Mouse (Mus musculus): ENCODE measurements around the gene Nck2. TPM values are rescaled to one million over a fixed set of nuclear protein-coding genes. Genes with fewer than 3 reads are reported as not detected.

Gene Nck2
- polyA plus RNA-seq, 1 experiment from 2014 or later: 36.3 TPM

GRCm38 (mm10) chr1:43559043-43559692 lies 114.8 kb downstream of the Nck2 start:
- Histone ChIP-seq H3K9me3 (replicated peaks; ENCODE audit: control insufficient read depth, low read length) (no peaks in the 10 kb centered on the region), H3K9ac (ENCODE audit: low read length) (no peak overlapping the region), H3K4me3 (replicated peaks; ENCODE audit: low read length) (no peak overlapping the region), H3K27ac (ENCODE audit: low read length) (no peak overlapping the region), H3K36me3 (ENCODE audit: control insufficient read depth, insufficient read depth, low read length) (no peaks in the 10 kb centered on the region), H3K4me1 (ENCODE audit: control insufficient read depth, insufficient read depth, low read length) (no peaks in the 10 kb centered on the region), H3K4me2 (ENCODE audit: low read depth, low read length) (no peak overlapping the region), H3K27me3 (ENCODE audit: control insufficient read depth, insufficient read depth, low read length) (no peaks in the 10 kb centered on the region)
- 93% methylated on average over 5 of the region's 5 CpGs for WGBS
- no peak for ATAC-seq (ENCODE audit: insufficient read depth, low FRiP score)

- no peaks in the 10 kb centered on the region for H3K27me3 ChIP-seq (ENCODE audit: control insufficient read depth, insufficient read depth, low read length)
- 73% methylated on average over 3 of the region's 3 CpGs for WGBS
- H3K27ac ChIP-seq (ENCODE audit: low read length): no peak overlapping the region
Observed at GRCm38 (mm10) chr1:43561085-43561484, 116.7 kb downstream of the Nck2 start.

GRCm38 (mm10) chr1:43562002-43562666 lies 117.8 kb downstream of the Nck2 start:
- Histone ChIP-seq H3K27me3 (ENCODE audit: control insufficient read depth, insufficient read depth, low read length) (no peaks in the 10 kb centered on the region), H3K9ac (ENCODE audit: low read length) (no peak overlapping the region), H3K27ac (ENCODE audit: low read length) (no peak overlapping the region), H3K36me3 (ENCODE audit: control insufficient read depth, insufficient read depth, low read length) (no peaks in the 10 kb centered on the region), H3K4me3 (replicated peaks; ENCODE audit: low read length) (no peak overlapping the region), H3K4me1 (ENCODE audit: control insufficient read depth, insufficient read depth, low read length) (peaks cover 5% of the 10 kb centered on the region; the same call in 1 of the 2 replicates), H3K9me3 (replicated peaks; ENCODE audit: control insufficient read depth, low read length) (no peaks in the 10 kb centered on the region), H3K4me2 (ENCODE audit: low read depth, low read length) (no peak overlapping the region)
- 79% methylated on average over 13 of the region's 13 CpGs for WGBS
- ATAC-seq (ENCODE audit: insufficient read depth, low FRiP score): no peak

More at GRCm38 (mm10) chr1:43561085-43561484, 116.7 kb downstream of the Nck2 start:
- H3K4me1 ChIP-seq (ENCODE audit: control insufficient read depth, insufficient read depth, low read length): no peaks in the 10 kb centered on the region
- no peak overlapping the region for H3K4me2 ChIP-seq (ENCODE audit: low read depth, low read length)
- no peak overlapping the region for H3K4me3 ChIP-seq (replicated peaks; ENCODE audit: low read length)
- H3K9ac ChIP-seq (ENCODE audit: low read length): no peak overlapping the region
- H3K9me3 ChIP-seq (replicated peaks; ENCODE audit: control insufficient read depth, low read length): no peaks in the 10 kb centered on the region
- H3K36me3 ChIP-seq (ENCODE audit: control insufficient read depth, insufficient read depth, low read length): no peaks in the 10 kb centered on the region
- ATAC-seq (ENCODE audit: insufficient read depth, low FRiP score): no peak

- 89% methylated on average over 4 of the region's 4 CpGs for WGBS
- no peak overlapping the region for H3K4me3 ChIP-seq (replicated peaks; ENCODE audit: low read length)
Observed at GRCm38 (mm10) chr1:43565260-43565659, 120.9 kb downstream of the Nck2 start.

DNA sequence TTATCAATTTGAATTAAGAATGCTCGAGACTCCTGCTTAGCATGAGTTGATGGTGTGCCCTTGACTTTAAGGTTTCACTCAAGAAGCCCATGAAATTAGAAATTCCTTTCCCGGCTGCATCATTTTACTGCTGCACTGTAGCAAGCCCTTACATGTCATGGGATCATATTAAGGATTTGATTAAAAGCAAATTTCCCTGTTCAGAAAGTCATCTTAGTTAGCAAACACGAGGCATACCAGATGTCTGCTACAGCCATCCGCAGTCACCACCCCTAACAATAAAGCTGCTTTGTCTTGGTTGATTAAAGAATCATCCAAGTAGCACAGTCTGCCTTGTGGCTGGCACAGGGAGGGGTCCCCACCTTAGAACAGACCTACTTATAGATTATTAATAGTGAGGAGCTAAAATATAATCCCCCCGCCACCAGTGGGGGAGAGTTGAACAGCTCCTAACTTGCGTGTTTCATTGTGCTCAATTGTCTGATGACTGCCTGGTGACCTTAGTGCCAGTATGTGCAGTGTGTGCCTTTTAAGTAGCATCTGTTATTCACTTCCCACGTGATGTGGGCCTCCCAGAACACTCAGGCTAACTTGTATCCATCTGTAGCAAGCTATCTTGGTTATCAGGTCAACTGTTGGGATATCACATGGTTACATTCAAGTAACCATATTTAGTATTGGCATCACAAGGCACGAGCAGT lies 122.4 kb downstream of the Nck2 start:
- Histone ChIP-seq H3K4me1 (ENCODE audit: control insufficient read depth, insufficient read depth, low read length) (peaks cover 5% of the 10 kb centered on the region; the same call in 1 of the 2 replicates), H3K27ac (ENCODE audit: low read length) (no peak overlapping the region), H3K9me3 (replicated peaks; ENCODE audit: control insufficient read depth, low read length) (no peaks in the 10 kb centered on the region), H3K27me3 (ENCODE audit: control insufficient read depth, insufficient read depth, low read length) (no peaks in the 10 kb centered on the region), H3K9ac (ENCODE audit: low read length) (no peak overlapping the region), H3K4me2 (ENCODE audit: low read depth, low read length) (no peak overlapping the region), H3K4me3 (replicated peaks; ENCODE audit: low read length) (no peak overlapping the region), H3K36me3 (ENCODE audit: control insufficient read depth, insufficient read depth, low read length) (0 out of 2 replicates have a peak, but pooled peaks cover 4% of the 10 kb centered on the region)
- no peak for ATAC-seq (ENCODE audit: insufficient read depth, low FRiP score)
- WGBS: 71% methylated on average over 8 of the region's 8 CpGs

More at GRCm38 (mm10) chr1:43565260-43565659, 120.9 kb downstream of the Nck2 start:
- Histone ChIP-seq H3K36me3 (ENCODE audit: control insufficient read depth, insufficient read depth, low read length) (0 out of 2 replicates have a peak, but pooled peaks cover 4% of the 10 kb centered on the region), H3K9ac (ENCODE audit: low read length) (no peak overlapping the region), H3K9me3 (replicated peaks; ENCODE audit: control insufficient read depth, low read length) (no peaks in the 10 kb centered on the region), H3K4me2 (ENCODE audit: low read depth, low read length) (no peak overlapping the region), H3K27me3 (ENCODE audit: control insufficient read depth, insufficient read depth, low read length) (no peaks in the 10 kb centered on the region), H3K27ac (ENCODE audit: low read length) (no peak overlapping the region), H3K4me1 (ENCODE audit: control insufficient read depth, insufficient read depth, low read length) (peaks cover 5% of the 10 kb centered on the region; the same call in 1 of the 2 replicates)
- no peak for ATAC-seq (ENCODE audit: insufficient read depth, low FRiP score)

GRCm38 (mm10) chr1:43568824-43569223 lies 124.4 kb downstream of the Nck2 start:
- Histone ChIP-seq H3K4me3 (replicated peaks; ENCODE audit: low read length) (no peak overlapping the region), H3K9ac (ENCODE audit: low read length) (no peak overlapping the region), H3K4me1 (ENCODE audit: control insufficient read depth, insufficient read depth, low read length) (peaks cover 5% of the 10 kb centered on the region; the same call in 1 of the 2 replicates), H3K36me3 (ENCODE audit: control insufficient read depth, insufficient read depth, low read length) (0 out of 2 replicates have a peak, but pooled peaks cover 4% of the 10 kb centered on the region), H3K27ac (ENCODE audit: low read length) (no peak overlapping the region), H3K9me3 (replicated peaks; ENCODE audit: control insufficient read depth, low read length) (no peaks in the 10 kb centered on the region), H3K27me3 (ENCODE audit: control insufficient read depth, insufficient read depth, low read length) (no peaks in the 10 kb centered on the region), H3K4me2 (ENCODE audit: low read depth, low read length) (no peak overlapping the region)
- 86% methylated on average over 10 of the region's 10 CpGs for WGBS
- no peak for ATAC-seq (ENCODE audit: insufficient read depth, low FRiP score)

GRCm38 (mm10) chr1:43571105-43571504 lies 126.7 kb downstream of the Nck2 start:
- no peak overlapping the region for H3K27ac ChIP-seq (ENCODE audit: low read length)
- H3K9me3 ChIP-seq (replicated peaks; ENCODE audit: control insufficient read depth, low read length): no peaks in the 10 kb centered on the region
- H3K4me2 ChIP-seq (ENCODE audit: low read depth, low read length): no peak overlapping the region
- no peak for ATAC-seq (ENCODE audit: insufficient read depth, low FRiP score)
- H3K27me3 ChIP-seq (ENCODE audit: control insufficient read depth, insufficient read depth, low read length): no peaks in the 10 kb centered on the region
- 0 out of 2 replicates have a peak, but pooled peaks cover 4% of the 10 kb centered on the region for H3K36me3 ChIP-seq (ENCODE audit: control insufficient read depth, insufficient read depth, low read length)
- peaks cover 5% of the 10 kb centered on the region; the same call in 1 of the 2 replicates for H3K4me1 ChIP-seq (ENCODE audit: control insufficient read depth, insufficient read depth, low read length)
- H3K9ac ChIP-seq (ENCODE audit: low read length): no peak overlapping the region
- WGBS: 88% methylated on average over 4 of the region's 4 CpGs
- H3K4me3 ChIP-seq (replicated peaks; ENCODE audit: low read length): no peak overlapping the region

DNA sequence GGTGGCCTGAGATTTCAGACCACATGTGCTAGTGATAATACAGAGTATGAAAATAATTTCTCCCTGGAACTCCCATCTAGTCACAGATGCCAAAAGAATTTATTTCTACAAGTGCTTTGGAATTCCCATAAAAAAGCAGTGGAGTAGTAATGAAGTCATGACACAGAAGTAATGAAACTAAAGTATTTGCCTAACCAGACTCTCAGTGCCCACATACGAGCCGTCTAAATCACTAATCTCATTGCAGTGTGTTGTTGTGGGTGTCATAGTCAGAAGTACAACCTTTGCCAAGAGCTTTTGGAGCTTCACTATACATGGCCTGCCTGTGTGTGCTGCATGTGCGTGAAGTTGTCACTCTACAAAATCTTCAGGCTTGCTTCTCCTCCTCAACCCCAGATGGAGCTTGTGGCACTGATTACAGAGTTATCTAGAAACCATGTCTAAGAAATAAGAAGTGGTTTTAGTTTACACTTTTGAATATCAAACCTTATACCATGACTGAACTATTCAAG lies 130.5 kb downstream of the Nck2 start:
- Histone ChIP-seq H3K4me1 (ENCODE audit: control insufficient read depth, insufficient read depth, low read length) (no peaks in the 10 kb centered on the region), H3K27ac (ENCODE audit: low read length) (no peak overlapping the region), H3K4me3 (replicated peaks; ENCODE audit: low read length) (no peak overlapping the region), H3K9ac (ENCODE audit: low read length) (no peak overlapping the region), H3K4me2 (ENCODE audit: low read depth, low read length) (no peak overlapping the region), H3K9me3 (replicated peaks; ENCODE audit: control insufficient read depth, low read length) (no peaks in the 10 kb centered on the region), H3K36me3 (ENCODE audit: control insufficient read depth, insufficient read depth, low read length) (no peaks in the 10 kb centered on the region), H3K27me3 (ENCODE audit: control insufficient read depth, insufficient read depth, low read length) (no peaks in the 10 kb centered on the region)
- no peak for ATAC-seq (ENCODE audit: insufficient read depth, low FRiP score)
- WGBS: 92% methylated on average over 3 of the region's 3 CpGs

DNA sequence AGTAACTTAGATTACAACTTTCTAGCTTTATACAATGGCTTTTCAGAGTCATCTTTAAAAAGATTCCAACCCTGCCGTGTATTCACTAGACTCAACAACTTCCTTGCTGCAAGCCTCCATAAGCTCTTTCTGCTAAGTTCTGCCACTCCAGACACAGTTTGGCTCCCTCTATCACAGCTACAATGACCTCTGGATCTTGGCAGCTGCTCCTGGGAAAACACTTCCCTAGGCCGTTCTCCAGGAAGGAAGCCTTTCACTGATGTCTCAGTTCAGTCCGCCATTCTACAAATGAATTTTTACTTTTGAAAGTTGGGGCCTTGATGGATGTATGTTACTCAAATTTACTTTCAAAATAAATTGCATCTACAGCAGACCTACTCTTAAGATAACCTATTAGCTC lies 133.0 kb downstream of the Nck2 start:
- Histone ChIP-seq H3K27me3 (ENCODE audit: control insufficient read depth, insufficient read depth, low read length) (no peaks in the 10 kb centered on the region), H3K27ac (ENCODE audit: low read length) (no peak overlapping the region), H3K9ac (ENCODE audit: low read length) (no peak overlapping the region), H3K9me3 (replicated peaks; ENCODE audit: control insufficient read depth, low read length) (no peaks in the 10 kb centered on the region), H3K4me3 (replicated peaks; ENCODE audit: low read length) (no peak overlapping the region), H3K36me3 (ENCODE audit: control insufficient read depth, insufficient read depth, low read length) (no peaks in the 10 kb centered on the region), H3K4me1 (ENCODE audit: control insufficient read depth, insufficient read depth, low read length) (no peaks in the 10 kb centered on the region), H3K4me2 (ENCODE audit: low read depth, low read length) (no peak overlapping the region)
- no peak for ATAC-seq (ENCODE audit: insufficient read depth, low FRiP score)
- WGBS: 79% methylated on average over 3 of the region's 3 CpGs
